Mouse (Mus musculus) brain, embryonic 14.5 days (tissue): ENCODE data around the gene Itgb3.

Source experiments
- CTCF ChIP-seq: fragments of 200-500 bp; IDR thresholded peaks from 2 replicates; pipeline ENCODE4 v1.5.1; 2012; ENCODE audit warnings: inconsistent platforms, mild to moderate bottlenecking, moderate library complexity, borderline replicate concordance; ENCODE audit not compliant: insufficient read depth, insufficient read length; ENCODE audit errors: extremely low read depth
- POLR2A ChIP-seq: fragments of 200-500 bp; IDR thresholded peaks from 2 replicates; pipeline ENCODE4 v1.6.1; 2012; ENCODE audit warnings: mild to moderate bottlenecking, inconsistent platforms, borderline replicate concordance; ENCODE audit not compliant: poor library complexity, insufficient read depth, insufficient read length, severe bottlenecking; ENCODE audit errors: extremely low read depth

GRCm38 (mm10) chr11:104704097-104704496, 96.3 kb downstream of the Itgb3 start:
- TF ChIP-seq CTCF (no peak), POLR2A (no peak)
